Mouse (Mus musculus): ENCODE data around the gene Vmn2r121. TPM values are rescaled to one million over a fixed set of nuclear protein-coding genes. Genes with fewer than 3 reads are reported as not detected.

Vmn2r121 gene
- not detected for total RNA-seq (2023)

DNA sequence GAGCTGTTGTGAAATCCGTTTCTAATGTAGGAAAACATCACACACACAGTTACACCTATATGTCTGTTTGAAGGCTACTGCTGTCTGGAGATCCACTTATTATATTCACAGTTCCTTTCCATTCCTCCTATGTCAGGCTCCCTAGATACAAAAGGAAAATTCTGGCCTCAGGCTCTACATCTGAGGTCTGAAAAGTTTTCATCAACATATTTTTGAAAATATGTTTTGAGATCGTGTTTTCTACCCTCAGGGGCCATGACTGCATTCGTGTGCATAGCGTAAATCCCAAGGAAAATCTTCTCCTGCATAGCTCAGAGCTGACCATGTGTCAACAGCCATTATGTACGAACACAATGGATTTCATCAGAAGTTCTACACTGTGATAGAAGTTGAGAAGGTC, at the start of gene Vmn2r121:
Vmn2r121 (minus strand) TSS at position 101 of the 400 bp plus-strand sequence.

Data from neutrophil, adult 59 days (primary cell).